Mouse (Mus musculus) lung, adult 18-20 months (tissue): ENCODE results near the gene Aspscr1.

Source experiments
- DNase-seq, 2 experiments: peaks; one replicate each; pipeline ENCODE4 v3.0.0; 2022; ENCODE audit warnings: mixed read lengths in 2 of 2

The Aspscr1 gene

DNA sequence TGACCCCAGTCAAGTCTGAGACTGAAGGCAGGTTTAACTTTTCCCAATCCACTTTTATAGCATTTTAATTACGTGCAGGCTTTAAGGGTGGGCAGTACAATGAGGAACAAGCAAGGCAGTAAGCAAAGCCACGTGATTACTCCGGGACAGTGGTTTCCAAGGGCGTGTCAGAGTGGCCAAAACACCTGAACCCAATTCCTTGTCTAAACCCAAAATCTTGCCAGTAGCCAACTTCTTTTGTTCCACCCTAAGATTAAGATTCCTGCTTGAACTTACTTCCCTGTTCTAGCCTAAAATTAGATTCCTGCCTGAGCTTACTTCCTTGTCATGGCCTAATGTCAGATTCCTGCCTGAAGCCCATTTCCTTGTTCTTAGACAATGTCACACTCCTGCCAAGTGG, 75.2 kb downstream of the Aspscr1 start:
- peak; percentile 51 to 74 for DNase-seq

GRCm38 (mm10) chr11:120749430-120749829, 76.7 kb downstream of the Aspscr1 start:
- peak; percentile 60 to 71 for DNase-seq

- DNase-seq, result no peak
Measured at GRCm38 (mm10) chr11:120751606-120752005, 78.8 kb downstream of the Aspscr1 start.
